Mouse (Mus musculus): ENCODE results near the gene Chrd. TPM values are rescaled to one million over a fixed set of nuclear protein-coding genes. Genes with fewer than 3 reads are reported as not detected.

The Chrd gene
- polyA plus RNA-seq, 1 experiment from 2014 or later, result 0.83 TPM

DNA sequence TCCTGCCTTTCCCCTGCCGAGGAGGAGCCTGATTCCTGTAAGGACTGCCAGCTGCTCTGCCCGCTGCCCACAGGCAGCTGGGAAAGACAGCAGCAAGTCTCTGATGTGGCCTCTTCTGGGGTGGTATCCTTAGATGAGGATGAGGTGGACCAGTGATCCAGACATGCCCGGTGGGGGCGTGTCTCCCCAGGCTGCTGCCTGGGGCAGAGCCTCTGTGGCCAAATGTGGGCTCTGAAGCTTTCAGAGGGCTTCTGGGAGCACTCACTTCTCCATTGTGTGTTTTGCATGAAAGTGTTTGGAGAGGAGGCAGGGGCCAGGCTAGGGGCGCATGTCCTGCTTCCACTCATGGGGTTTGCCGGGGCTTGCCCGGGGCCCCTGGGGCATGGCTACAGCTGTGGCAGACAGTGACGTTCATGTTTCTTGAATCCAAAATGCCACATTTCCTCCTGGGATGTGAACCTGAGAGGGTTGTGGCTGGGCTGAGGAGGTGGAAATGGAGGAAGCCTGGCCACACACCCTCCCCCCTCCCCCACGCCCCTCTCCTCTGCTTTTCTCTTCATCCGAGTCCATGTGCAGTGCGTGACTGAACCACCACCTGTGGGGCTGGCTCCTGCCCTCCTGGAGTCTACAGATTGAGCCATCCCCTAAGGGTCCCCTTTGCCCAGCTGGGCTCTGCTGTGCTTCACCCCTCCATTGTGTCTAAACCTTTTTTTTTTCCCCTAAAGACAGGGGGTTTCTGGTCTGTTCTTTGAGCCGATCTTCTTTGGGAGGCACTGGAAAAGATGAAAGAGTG is 31.0 kb upstream of the Chrd start:
- H3K4me3 ChIP-seq, result no peak overlapping the region
- WGBS, result 39% methylated on average over 12 of the region's 12 CpGs
- no peaks in the 10 kb centered on the region for H3K27me3 ChIP-seq (replicated peaks)
- no peaks in the 10 kb centered on the region for H3K9me3 ChIP-seq
- peak overlapping the region; percentile 13 for H3K4me2 ChIP-seq
- peaks cover 42% of the 10 kb centered on the region for H3K36me3 ChIP-seq
- H3K27ac ChIP-seq (replicated peaks), result no peak overlapping the region
- H3K4me1 ChIP-seq, result peaks cover 21% of the 10 kb centered on the region
- H3K9ac ChIP-seq, result peak overlapping the region; percentile 69
- ATAC-seq (ENCODE audit: extremely low read depth, insufficient number of reproducible peaks, low FRiP score, low TSS enrichment), result no peak

- Histone ChIP-seq H3K9me3 (no peaks in the 10 kb centered on the region), H3K4me3 (no peak overlapping the region), H3K27me3 (replicated peaks) (no peaks in the 10 kb centered on the region), H3K36me3 (peaks cover 48% of the 10 kb centered on the region), H3K4me1 (peaks cover 21% of the 10 kb centered on the region), H3K27ac (replicated peaks) (no peak overlapping the region), H3K9ac (peak overlapping the region; percentile 69), H3K4me2 (peak overlapping the region; percentile 13)
- WGBS, result 6% methylated on average over 8 of the region's 8 CpGs
- no peak for ATAC-seq (ENCODE audit: extremely low read depth, insufficient number of reproducible peaks, low FRiP score, low TSS enrichment)
Measured at GRCm38 (mm10) chr16:20702522-20702893, 30.4 kb upstream of the Chrd start.

GRCm38 (mm10) chr16:20703071-20703470 is 29.9 kb upstream of the Chrd start:
- H3K4me3 ChIP-seq, result no peak overlapping the region
- 86% methylated on average over 10 of the region's 10 CpGs for WGBS
- no peaks in the 10 kb centered on the region for H3K27me3 ChIP-seq (replicated peaks)
- no peak overlapping the region for H3K27ac ChIP-seq (replicated peaks)
- no peaks in the 10 kb centered on the region for H3K9me3 ChIP-seq
- no peak overlapping the region for H3K4me2 ChIP-seq
- H3K9ac ChIP-seq, result no peak overlapping the region
- no peak for ATAC-seq (ENCODE audit: extremely low read depth, insufficient number of reproducible peaks, low FRiP score, low TSS enrichment)
- H3K36me3 ChIP-seq, result peaks cover 54% of the 10 kb centered on the region
- H3K4me1 ChIP-seq, result peaks cover 21% of the 10 kb centered on the region

DNA sequence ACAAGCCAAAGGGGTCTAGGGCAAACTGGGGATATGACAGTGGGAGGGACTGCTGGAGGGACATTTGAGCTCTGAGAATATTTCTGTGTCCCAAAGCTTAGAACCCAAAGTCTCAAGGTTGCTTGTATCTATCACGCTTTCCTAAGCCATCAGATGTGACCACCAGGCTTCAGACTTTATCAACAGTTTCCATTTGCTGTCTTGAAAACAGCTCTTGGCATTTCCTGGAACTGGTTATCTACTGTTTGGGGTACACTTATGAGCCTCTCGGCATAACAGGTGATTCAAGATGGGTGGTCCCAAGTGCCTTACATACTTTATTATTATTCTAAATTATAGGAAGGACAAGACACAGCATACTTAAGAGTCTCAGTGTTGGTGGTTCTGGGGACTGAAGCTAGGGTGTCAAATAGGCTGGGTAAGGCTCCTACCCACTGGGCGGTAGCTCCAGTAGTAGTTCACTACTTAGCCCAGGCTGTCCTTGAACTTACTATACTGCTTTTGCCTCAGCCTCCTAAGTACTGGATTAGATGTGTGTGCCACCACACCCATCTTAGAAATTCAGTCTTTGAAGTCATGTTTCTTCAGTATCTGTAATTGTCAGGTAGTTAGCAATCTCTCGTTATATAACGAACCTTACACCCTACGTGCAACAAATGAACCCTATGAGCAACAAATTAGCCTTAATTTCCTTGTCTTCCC is 29.1 kb upstream of the Chrd start:
- Histone ChIP-seq H3K4me1 (peaks cover 21% of the 10 kb centered on the region), H3K9ac (no peak overlapping the region), H3K4me3 (no peak overlapping the region), H3K9me3 (no peaks in the 10 kb centered on the region), H3K36me3 (peaks cover 59% of the 10 kb centered on the region), H3K27ac (replicated peaks) (no peak overlapping the region), H3K27me3 (replicated peaks) (no peaks in the 10 kb centered on the region), H3K4me2 (no peak overlapping the region)
- ATAC-seq (ENCODE audit: extremely low read depth, insufficient number of reproducible peaks, low FRiP score, low TSS enrichment), result no peak
- WGBS, result 86% methylated on average over 6 of the region's 6 CpGs

DNA sequence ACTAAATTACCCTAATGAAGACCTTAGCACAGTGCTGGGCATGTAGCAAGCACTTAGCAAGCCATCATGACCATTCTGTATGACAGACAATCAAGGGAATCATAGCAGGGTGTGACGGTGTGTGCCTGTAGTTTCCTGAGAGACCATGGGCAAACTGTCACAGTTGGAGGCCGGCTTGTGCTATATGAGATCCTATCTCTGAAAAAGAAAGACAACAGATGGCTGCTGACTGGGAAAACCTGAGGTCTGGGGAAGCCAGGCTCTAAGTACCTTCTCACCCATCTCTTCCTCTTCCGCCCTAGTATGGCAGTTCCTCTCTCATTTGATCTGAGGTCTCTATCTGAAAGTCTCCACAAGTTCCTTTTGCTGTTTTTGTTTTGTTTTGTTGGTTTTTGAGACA is 27.1 kb upstream of the Chrd start:
- Histone ChIP-seq H3K4me2 (no peak overlapping the region), H3K9me3 (no peaks in the 10 kb centered on the region), H3K4me3 (no peak overlapping the region), H3K27ac (replicated peaks) (no peak overlapping the region), H3K9ac (no peak overlapping the region), H3K27me3 (replicated peaks) (no peaks in the 10 kb centered on the region), H3K36me3 (peaks cover 55% of the 10 kb centered on the region), H3K4me1 (peaks cover 21% of the 10 kb centered on the region)
- WGBS, result 65% methylated on average over 3 of the region's 3 CpGs
- no peak for ATAC-seq (ENCODE audit: extremely low read depth, insufficient number of reproducible peaks, low FRiP score, low TSS enrichment)

- H3K4me3 ChIP-seq, result no peak overlapping the region
- WGBS, result 72% methylated on average over 2 of the region's 2 CpGs
- H3K27ac ChIP-seq (replicated peaks), result no peak overlapping the region
- no peak overlapping the region for H3K4me2 ChIP-seq
- no peaks in the 10 kb centered on the region for H3K27me3 ChIP-seq (replicated peaks)
- H3K4me1 ChIP-seq, result peaks cover 18% of the 10 kb centered on the region
- peaks cover 62% of the 10 kb centered on the region for H3K36me3 ChIP-seq
- H3K9ac ChIP-seq, result no peak overlapping the region
- no peak for ATAC-seq (ENCODE audit: extremely low read depth, insufficient number of reproducible peaks, low FRiP score, low TSS enrichment)
- H3K9me3 ChIP-seq, result no peaks in the 10 kb centered on the region
Measured at GRCm38 (mm10) chr16:20706407-20707055, 26.4 kb upstream of the Chrd start.

DNA sequence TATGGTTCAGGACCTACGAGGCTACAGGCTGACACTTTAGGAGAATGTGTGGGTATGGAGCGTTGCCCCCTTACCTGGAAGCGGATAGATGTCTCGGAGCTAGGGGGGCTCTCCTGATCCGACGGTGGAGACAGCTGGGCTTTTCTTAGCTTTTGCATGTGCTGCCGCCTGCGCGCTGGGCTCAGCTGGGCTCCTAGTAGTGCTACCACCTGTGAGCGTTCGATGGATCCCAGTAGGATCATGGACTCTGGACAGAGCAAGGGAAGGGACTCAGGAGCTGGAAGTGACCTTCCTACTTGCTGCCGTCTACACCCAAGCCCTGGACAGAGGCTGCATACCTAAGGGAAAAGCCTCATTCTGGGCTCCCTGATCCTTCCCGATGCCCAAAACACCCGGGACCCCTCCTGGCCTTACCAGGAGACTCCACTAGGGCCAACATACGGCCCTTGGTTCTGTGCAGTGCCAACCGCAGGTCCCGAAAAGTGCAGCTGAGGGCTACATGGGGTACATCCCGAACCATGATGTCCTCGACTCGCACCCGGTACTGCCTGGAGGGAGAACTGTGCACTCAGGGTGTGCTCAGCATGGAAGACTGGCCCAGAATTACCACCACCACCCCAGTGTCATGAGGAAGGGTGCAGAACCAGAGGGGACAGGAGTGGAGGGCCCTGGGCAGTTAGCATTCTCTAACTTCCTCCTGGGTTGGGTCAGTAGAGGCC is 24.5 kb upstream of the Chrd start:
- Histone ChIP-seq H3K27me3 (replicated peaks) (no peaks in the 10 kb centered on the region), H3K4me3 (no peak overlapping the region), H3K36me3 (peaks cover 66% of the 10 kb centered on the region), H3K27ac (replicated peaks) (no peak overlapping the region), H3K9ac (no peak overlapping the region), H3K4me1 (no peaks in the 10 kb centered on the region; the same call in 1 of the 2 replicates), H3K4me2 (no peak overlapping the region), H3K9me3 (no peaks in the 10 kb centered on the region)
- ATAC-seq (ENCODE audit: extremely low read depth, insufficient number of reproducible peaks, low FRiP score, low TSS enrichment), result no peak
- 86% methylated on average over 21 of the region's 21 CpGs for WGBS

DNA sequence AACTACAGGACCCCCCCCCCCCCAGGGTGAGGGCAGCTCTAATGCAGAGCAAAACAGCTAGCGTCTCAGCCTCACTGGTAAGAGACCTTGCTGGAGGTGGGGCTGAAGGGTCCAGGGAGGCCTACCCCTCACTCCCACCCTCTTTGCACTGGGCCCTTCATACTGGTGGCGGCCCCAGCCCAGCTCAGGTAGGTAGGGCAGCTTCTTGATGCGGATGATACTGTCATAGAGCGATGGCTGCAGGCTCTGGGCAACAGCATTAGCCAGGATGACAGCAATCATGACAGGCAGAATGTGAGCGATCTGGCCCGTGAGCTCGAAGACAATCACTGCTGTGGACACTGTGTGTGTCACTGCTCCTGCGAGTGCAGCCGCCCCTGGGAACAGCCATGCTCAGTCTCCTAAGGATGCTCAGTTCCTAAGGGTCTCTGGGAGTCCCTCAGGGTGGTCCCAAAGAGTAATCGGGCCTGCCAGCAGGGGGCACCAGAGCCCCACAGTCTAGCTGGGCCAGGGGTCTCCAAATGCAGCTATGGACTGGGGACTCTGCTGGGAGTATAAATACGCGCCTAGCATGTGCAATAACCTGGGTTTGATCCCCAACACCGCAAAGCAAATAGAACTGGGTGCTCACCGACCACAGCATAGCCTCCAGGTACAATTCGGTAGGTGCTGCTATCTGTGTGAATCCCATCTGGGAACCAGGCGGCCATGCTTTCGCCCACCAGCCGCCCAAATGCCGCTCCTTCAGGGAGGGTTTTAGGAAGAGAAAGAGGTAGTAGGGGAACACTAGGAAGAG is 23.8 kb upstream of the Chrd start:
- WGBS, result 74% methylated on average over 19 of the region's 19 CpGs
- Histone ChIP-seq H3K27me3 (replicated peaks) (no peaks in the 10 kb centered on the region), H3K27ac (replicated peaks) (no peak overlapping the region), H3K36me3 (peaks cover 65% of the 10 kb centered on the region), H3K4me2 (no peak overlapping the region), H3K4me1 (peaks cover 7% of the 10 kb centered on the region), H3K9ac (no peak overlapping the region), H3K9me3 (no peaks in the 10 kb centered on the region), H3K4me3 (no peak overlapping the region)
- no peak for ATAC-seq (ENCODE audit: extremely low read depth, insufficient number of reproducible peaks, low FRiP score, low TSS enrichment)

GRCm38 (mm10) chr16:20710370-20710769 is 22.6 kb upstream of the Chrd start:
- H3K9ac ChIP-seq, result no peak overlapping the region
- H3K27ac ChIP-seq (replicated peaks), result no peak overlapping the region
- H3K4me2 ChIP-seq, result no peak overlapping the region
- 88% methylated on average over 11 of the region's 11 CpGs for WGBS
- H3K36me3 ChIP-seq, result peaks cover 60% of the 10 kb centered on the region
- no peaks in the 10 kb centered on the region for H3K9me3 ChIP-seq
- no peaks in the 10 kb centered on the region for H3K27me3 ChIP-seq (replicated peaks)
- H3K4me3 ChIP-seq, result no peak overlapping the region
- H3K4me1 ChIP-seq, result peaks cover 18% of the 10 kb centered on the region
- ATAC-seq (ENCODE audit: extremely low read depth, insufficient number of reproducible peaks, low FRiP score, low TSS enrichment), result no peak

- Histone ChIP-seq H3K4me1 (peaks cover 22% of the 10 kb centered on the region), H3K4me3 (no peak overlapping the region), H3K27me3 (replicated peaks) (no peaks in the 10 kb centered on the region), H3K36me3 (peaks cover 55% of the 10 kb centered on the region), H3K27ac (replicated peaks) (no peak overlapping the region), H3K9me3 (no peaks in the 10 kb centered on the region), H3K4me2 (no peak overlapping the region), H3K9ac (no peak overlapping the region)
- no peak for ATAC-seq (ENCODE audit: extremely low read depth, insufficient number of reproducible peaks, low FRiP score, low TSS enrichment)
- 78% methylated on average over 4 of the region's 4 CpGs for WGBS
Measured at GRCm38 (mm10) chr16:20710810-20711209, 22.1 kb upstream of the Chrd start.

All from heart, embryonic 13.5 days (tissue).